Mouse (Mus musculus): ENCODE measurements at regions not wholly inside any gene's neighbourhood (a gene's known extent, or its start where the extent isn't known, plus 50 kb on each side); places are given as distances from the start of the nearest gene placed in this dataset.

GRCm38 (mm10) chr3:51073743-51074319 lies 150.4 kb upstream of the Noct start:
- Histone ChIP-seq H3K27me3 (ENCODE audit: insufficient read depth, low read length) (no peaks in the 10 kb centered on the region), H3K9me3 (replicated peaks) (no peaks in the 10 kb centered on the region), H3K4me3 (ENCODE audit: low read depth, low read length) (no peak overlapping the region), H3K4me1 (ENCODE audit: insufficient read depth, low read depth, low read length) (no peaks in the 10 kb centered on the region), H3K36me3 (replicated peaks) (no peaks in the 10 kb centered on the region)
- no peak for DNase-seq (ENCODE audit: low spot score)
- ATAC-seq (ENCODE audit: extremely low read depth, insufficient number of reproducible peaks, low FRiP score, poor library complexity, severe bottlenecking): no peak
- TF ChIP-seq GATA2 (IDR thresholded peaks at IDR 0.05; ENCODE audit: borderline replicate concordance, low read depth, low read length) (no peak), CTCF (IDR thresholded peaks at IDR 0.05; ENCODE audit: low read depth, low read length) (no peak), POLR2AphosphoS5 (IDR thresholded peaks at IDR 0.05; ENCODE audit: insufficient replicate concordance, low read depth, low read length) (no peak), TAL1 (conservative IDR thresholded peaks at IDR 0.05; ENCODE audit: low read depth, low read length) (no peak), GATA1 (IDR thresholded peaks at IDR 0.05; ENCODE audit: borderline replicate concordance, low read length) (no peak)

GRCm38 (mm10) chr3:51075219-51075920 lies 148.9 kb upstream of the Noct start:
- no peaks in the 10 kb centered on the region for H3K4me1 ChIP-seq (ENCODE audit: insufficient read depth, low read depth, low read length)
- no peak for DNase-seq (ENCODE audit: low spot score)
- TF ChIP-seq TAL1 (conservative IDR thresholded peaks at IDR 0.05; ENCODE audit: low read depth, low read length) (no peak), POLR2AphosphoS5 (IDR thresholded peaks at IDR 0.05; ENCODE audit: insufficient replicate concordance, low read depth, low read length) (no peak), GATA1 (IDR thresholded peaks at IDR 0.05; ENCODE audit: borderline replicate concordance, low read length) (no peak), CTCF (IDR thresholded peaks at IDR 0.05; ENCODE audit: low read depth, low read length) (no peak), GATA2 (IDR thresholded peaks at IDR 0.05; ENCODE audit: borderline replicate concordance, low read depth, low read length) (no peak)
- H3K9me3 ChIP-seq (replicated peaks): no peaks in the 10 kb centered on the region
- H3K27me3 ChIP-seq (ENCODE audit: insufficient read depth, low read length): no peaks in the 10 kb centered on the region
- ATAC-seq (ENCODE audit: extremely low read depth, insufficient number of reproducible peaks, low FRiP score, poor library complexity, severe bottlenecking): no peak
- H3K4me3 ChIP-seq (ENCODE audit: low read depth, low read length): no peak overlapping the region
- H3K36me3 ChIP-seq (replicated peaks): no peaks in the 10 kb centered on the region

DNA sequence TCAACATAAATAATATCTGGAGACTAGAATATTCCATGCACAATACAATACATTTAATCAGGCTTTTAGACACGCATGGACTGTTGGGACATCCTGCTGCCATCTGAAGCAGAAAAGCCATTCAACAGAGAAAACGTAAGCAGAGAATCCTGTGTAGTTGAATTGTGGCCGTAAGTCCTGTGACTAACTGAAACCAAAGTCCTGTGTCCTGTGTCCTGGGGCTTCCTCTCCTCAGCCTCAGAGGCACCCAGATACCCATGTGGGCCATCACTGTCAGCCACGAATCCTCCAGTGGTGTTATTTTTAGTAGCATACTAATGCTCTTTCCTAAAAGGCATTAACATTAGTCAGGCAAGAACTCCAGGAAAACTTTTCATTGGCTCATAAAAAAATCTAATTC lies 145.8 kb upstream of the Noct start:
- TF ChIP-seq CTCF (IDR thresholded peaks at IDR 0.05; ENCODE audit: low read depth, low read length) (no peak), POLR2AphosphoS5 (IDR thresholded peaks at IDR 0.05; ENCODE audit: insufficient replicate concordance, low read depth, low read length) (no peak), TAL1 (conservative IDR thresholded peaks at IDR 0.05; ENCODE audit: low read depth, low read length) (no peak)
- H3K36me3 ChIP-seq (replicated peaks): no peaks in the 10 kb centered on the region
- no peak overlapping the region for H3K4me3 ChIP-seq (ENCODE audit: low read depth, low read length)
- no peak for DNase-seq (ENCODE audit: low spot score)
- no peaks in the 10 kb centered on the region for H3K4me1 ChIP-seq (ENCODE audit: insufficient read depth, low read depth, low read length)
- no peak for ATAC-seq (ENCODE audit: extremely low read depth, insufficient number of reproducible peaks, low FRiP score, poor library complexity, severe bottlenecking)
- H3K9me3 ChIP-seq (replicated peaks): peaks cover 9% of the 10 kb centered on the region
- no peaks in the 10 kb centered on the region for H3K27me3 ChIP-seq (ENCODE audit: insufficient read depth, low read length)

DNA sequence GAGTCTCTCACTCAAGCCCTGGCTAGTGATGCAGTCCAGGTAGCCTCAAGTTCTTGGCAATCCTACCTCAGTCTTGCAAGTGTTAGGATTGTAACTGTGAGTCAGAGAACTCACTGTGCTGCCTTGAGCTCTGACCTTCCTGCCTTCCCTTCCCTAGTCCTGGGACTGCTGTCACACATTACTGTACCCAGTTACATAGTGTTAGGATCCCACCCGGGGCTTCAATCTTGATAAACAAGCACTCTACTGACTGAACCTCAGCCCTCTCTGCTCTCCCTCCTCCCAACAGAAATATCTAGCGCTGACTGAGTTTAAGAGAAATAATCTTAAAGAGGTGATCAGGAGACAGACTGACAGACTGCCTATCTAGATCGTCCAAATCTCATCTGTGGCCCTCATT lies 143.8 kb upstream of the Noct start:
- no peak for TF ChIP-seq GATA2 (IDR thresholded peaks at IDR 0.05; ENCODE audit: borderline replicate concordance, low read depth, low read length)
- TF ChIP-seq CTCF (IDR thresholded peaks at IDR 0.05; ENCODE audit: low read depth, low read length): no peak
- no peaks in the 10 kb centered on the region for H3K4me1 ChIP-seq (ENCODE audit: insufficient read depth, low read depth, low read length)
- H3K4me3 ChIP-seq (ENCODE audit: low read depth, low read length): no peak overlapping the region
- ATAC-seq (ENCODE audit: extremely low read depth, insufficient number of reproducible peaks, low FRiP score, poor library complexity, severe bottlenecking) (no peak), DNase-seq (ENCODE audit: low spot score) (no peak)
- H3K27me3 ChIP-seq (ENCODE audit: insufficient read depth, low read length): no peaks in the 10 kb centered on the region
- peaks cover 9% of the 10 kb centered on the region for H3K9me3 ChIP-seq (replicated peaks)
- H3K36me3 ChIP-seq (replicated peaks): no peaks in the 10 kb centered on the region

DNA sequence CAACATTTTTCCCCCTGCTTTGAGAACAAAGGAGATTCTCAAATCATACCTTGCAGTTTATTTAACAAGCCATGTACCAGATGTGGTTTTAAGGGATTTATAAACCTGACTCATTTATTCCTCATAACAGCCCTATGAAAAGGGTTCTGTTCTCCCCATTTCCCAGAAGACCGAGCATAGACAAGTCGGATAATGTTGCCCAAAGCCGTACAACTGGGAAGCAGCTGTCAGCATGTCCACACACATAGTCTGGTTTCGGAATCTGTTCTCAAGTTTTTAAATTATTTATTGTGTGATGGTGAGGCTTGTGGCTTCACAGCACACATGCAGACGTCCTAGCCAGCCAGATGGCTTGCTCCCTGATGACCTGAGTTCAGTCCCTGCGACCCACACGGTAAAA lies 143.4 kb upstream of the Noct start:
- no peaks in the 10 kb centered on the region for H3K27me3 ChIP-seq (ENCODE audit: insufficient read depth, low read length)
- no peaks in the 10 kb centered on the region for H3K4me1 ChIP-seq (ENCODE audit: insufficient read depth, low read depth, low read length)
- TF ChIP-seq CTCF (IDR thresholded peaks at IDR 0.05; ENCODE audit: low read depth, low read length) (no peak), TAL1 (conservative IDR thresholded peaks at IDR 0.05; ENCODE audit: low read depth, low read length) (no peak), POLR2AphosphoS5 (IDR thresholded peaks at IDR 0.05; ENCODE audit: insufficient replicate concordance, low read depth, low read length) (no peak), GATA2 (IDR thresholded peaks at IDR 0.05; ENCODE audit: borderline replicate concordance, low read depth, low read length) (no peak), GATA1 (IDR thresholded peaks at IDR 0.05; ENCODE audit: borderline replicate concordance, low read length) (no peak)
- no peak overlapping the region for H3K4me3 ChIP-seq (ENCODE audit: low read depth, low read length)
- no peaks in the 10 kb centered on the region for H3K36me3 ChIP-seq (replicated peaks)
- DNase-seq (ENCODE audit: low spot score) (no peak), ATAC-seq (ENCODE audit: extremely low read depth, insufficient number of reproducible peaks, low FRiP score, poor library complexity, severe bottlenecking) (no peak)
- H3K9me3 ChIP-seq (replicated peaks): peaks cover 9% of the 10 kb centered on the region

DNA sequence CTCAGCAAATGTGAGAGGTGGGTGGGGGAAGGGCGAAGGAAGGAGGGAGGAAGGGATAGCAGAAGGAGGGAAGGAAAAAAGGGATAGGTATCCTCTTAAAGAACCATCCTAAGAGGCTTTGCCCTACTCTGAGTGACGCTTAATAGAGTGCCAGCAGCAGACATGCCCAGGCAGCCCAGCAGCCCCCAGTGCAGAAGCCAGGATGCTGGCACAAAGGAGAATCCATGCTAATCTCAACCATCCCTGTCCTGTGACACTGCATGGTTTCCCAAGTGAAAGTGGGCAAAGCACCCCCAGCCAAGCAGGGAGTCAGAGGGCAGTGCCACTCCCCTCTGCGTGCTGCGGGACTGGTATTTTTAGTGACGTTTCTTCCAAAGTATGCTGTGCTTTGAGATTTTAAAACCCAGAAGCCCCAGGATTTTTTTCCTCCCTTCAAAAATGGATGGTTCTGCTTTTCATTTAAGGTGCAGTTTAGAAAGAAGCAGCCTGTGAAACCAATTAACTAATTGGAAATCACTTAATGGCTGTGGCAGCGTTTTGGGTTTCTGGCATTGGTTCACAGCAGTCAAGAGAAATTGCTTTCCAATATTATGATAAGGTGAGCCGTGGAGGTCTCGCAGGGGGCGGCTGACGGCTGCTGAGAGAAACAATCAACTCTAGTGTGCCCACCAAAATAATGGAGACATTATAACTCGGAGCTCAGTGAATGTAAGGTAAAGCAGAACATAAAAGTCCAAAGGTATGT lies 141.2 kb upstream of the Noct start:
- H3K4me1 ChIP-seq (ENCODE audit: insufficient read depth, low read depth, low read length): no peaks in the 10 kb centered on the region
- ATAC-seq (ENCODE audit: extremely low read depth, insufficient number of reproducible peaks, low FRiP score, poor library complexity, severe bottlenecking): no peak
- no peaks in the 10 kb centered on the region for H3K36me3 ChIP-seq (replicated peaks)
- no peak for DNase-seq (ENCODE audit: low spot score)
- no peak overlapping the region for H3K4me3 ChIP-seq (ENCODE audit: low read depth, low read length)
- TF ChIP-seq TAL1 (conservative IDR thresholded peaks at IDR 0.05; ENCODE audit: low read depth, low read length): no peak
- TF ChIP-seq GATA2 (IDR thresholded peaks at IDR 0.05; ENCODE audit: borderline replicate concordance, low read depth, low read length): no peak
- no peak for TF ChIP-seq GATA1 (IDR thresholded peaks at IDR 0.05; ENCODE audit: borderline replicate concordance, low read length)
- no peak for TF ChIP-seq CTCF (IDR thresholded peaks at IDR 0.05; ENCODE audit: low read depth, low read length)
- TF ChIP-seq POLR2AphosphoS5 (IDR thresholded peaks at IDR 0.05; ENCODE audit: insufficient replicate concordance, low read depth, low read length): no peak
- peaks cover 9% of the 10 kb centered on the region for H3K9me3 ChIP-seq (replicated peaks)
- no peaks in the 10 kb centered on the region for H3K27me3 ChIP-seq (ENCODE audit: insufficient read depth, low read length)
